Mouse (Mus musculus): ENCODE data around the gene Hoxc12.

The Hoxc12 gene

GRCm38 (mm10) chr15:102983716-102984115, 47.2 kb downstream of the Hoxc12 start:
- no peak for DNase-seq (ENCODE audit: low read depth)

- no peak for DNase-seq (ENCODE audit: low read depth)
Measured at GRCm38 (mm10) chr15:102984521-102984920, 48.0 kb downstream of the Hoxc12 start.

DNA sequence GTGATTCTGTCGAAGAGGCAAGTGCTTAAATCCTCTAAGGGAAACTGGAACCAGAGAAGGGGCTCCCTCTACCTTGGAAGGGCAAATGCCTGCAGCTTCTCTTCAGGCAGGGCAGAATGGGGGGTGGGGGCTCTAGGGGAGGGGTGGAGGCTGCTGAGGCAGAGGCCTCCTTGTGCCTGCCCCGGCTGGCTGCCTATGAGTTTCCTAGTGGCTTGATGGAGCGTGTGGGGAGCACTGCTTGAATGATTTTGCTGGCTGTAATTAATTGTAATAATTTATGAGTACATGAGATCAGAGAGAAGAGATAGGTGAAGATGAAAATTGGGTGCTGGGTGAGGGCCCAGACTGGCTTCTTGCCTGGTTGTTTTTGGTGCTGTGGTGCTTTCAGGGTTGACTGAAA, 48.4 kb downstream of the Hoxc12 start:
- no peak for DNase-seq (ENCODE audit: low read depth)

GRCm38 (mm10) chr15:102987124-102987833, 50.7 kb downstream of the Hoxc12 start:
- peak; percentile 90 for DNase-seq (ENCODE audit: low read depth)

DNA sequence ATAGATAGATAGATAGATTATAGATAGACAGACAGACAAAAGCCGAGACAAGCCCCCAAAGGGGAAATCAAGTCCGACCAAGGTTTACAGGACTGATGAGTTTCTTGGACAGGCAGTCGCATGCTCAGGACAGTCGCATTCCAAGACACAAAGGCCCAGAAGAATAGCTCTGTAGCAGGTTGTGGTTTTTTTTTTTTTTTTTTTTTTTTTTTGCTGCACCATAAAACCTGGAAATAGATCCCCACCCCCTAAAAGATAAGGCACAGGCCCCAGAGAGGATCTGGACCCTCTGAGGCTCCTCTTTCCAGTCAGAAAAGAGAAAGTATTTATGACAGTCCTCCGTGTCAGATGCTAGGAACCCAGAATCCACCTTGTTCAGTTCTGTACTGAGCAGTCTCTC, 51.5 kb downstream of the Hoxc12 start:
- no peak for DNase-seq (ENCODE audit: low read depth)
